Mouse (Mus musculus) myocyte (in vitro differentiated cells): ENCODE measurements around the gene Hsd11b2. TPM values are rescaled to one million over a fixed set of nuclear protein-coding genes. Genes with fewer than 3 reads are reported as not detected.
A peak's percentile ranks its signal among the peaks of the same experiment; 100 is the strongest.

ENCODE experiments used
- H3K27me3 ChIP-seq: one replicate; pipeline ENCODE4 v1.6.1; 2011; ENCODE audit not compliant: control insufficient read depth, insufficient read depth, insufficient read length
- H3K36me3 ChIP-seq: one replicate; pipeline ENCODE4 v1.6.1; 2011; ENCODE audit not compliant: control insufficient read depth, insufficient read depth
- H3K4me2 ChIP-seq: one replicate; pipeline ENCODE4 v1.6.1; 2011; ENCODE audit warnings: low read depth, control low read depth
- H3K4me3 ChIP-seq: one replicate; pipeline ENCODE4 v1.5.1; 2011; ENCODE audit warnings: mild to moderate bottlenecking, control low read depth, moderate library complexity
- H3K79me2 ChIP-seq: one replicate; pipeline ENCODE4 v1.6.1; 2011; ENCODE audit not compliant: control insufficient read depth, insufficient read depth
- H3ac ChIP-seq: one replicate; pipeline ENCODE4 v1.6.1; 2011; ENCODE audit not compliant: control insufficient read depth, insufficient read length
- CEBPB ChIP-seq: IDR thresholded peaks from 2 replicates; pipeline ENCODE4 v1.6.1; 2011; ENCODE audit warnings: mild to moderate bottlenecking, moderate library complexity; ENCODE audit not compliant: poor library complexity, insufficient read depth, severe bottlenecking
- E2F4 ChIP-seq: IDR thresholded peaks from one replicate; pipeline ENCODE4 v1.6.1; 2011; ENCODE audit warnings: mild to moderate bottlenecking, control low read depth, moderate library complexity; ENCODE audit not compliant: insufficient read depth
- MAX ChIP-seq: IDR thresholded peaks from one replicate; pipeline ENCODE4 v1.6.1; 2011; ENCODE audit warnings: low read depth, mild to moderate bottlenecking, control low read depth
- MYOD1 ChIP-seq, 3 experiments: IDR thresholded peaks; one replicate each; pipeline ENCODE4 v1.6.1; 2011; ENCODE audit warnings: control low read depth in 2 of 3, low read depth in 2 of 3, mild to moderate bottlenecking in 2 of 3, moderate library complexity in 1 of 3; ENCODE audit not compliant: insufficient read length in 2 of 3, control insufficient read depth in 1 of 3
- MYOG ChIP-seq, 3 experiments: IDR thresholded peaks; one replicate each; pipeline ENCODE4 v1.6.1; 2011; ENCODE audit warnings: control low read depth in 2 of 3, low read depth in 2 of 3, mild to moderate bottlenecking in 2 of 3; ENCODE audit not compliant: insufficient read length in 2 of 3, control insufficient read depth in 1 of 3, insufficient read depth in 1 of 3
- POLR2A ChIP-seq: IDR thresholded peaks from one replicate; pipeline ENCODE4 v1.6.1; 2011; ENCODE audit warnings: low read depth, mild to moderate bottlenecking, control low read depth, moderate library complexity; ENCODE audit not compliant: insufficient read length
- POLR2AphosphoS2 ChIP-seq: IDR thresholded peaks from one replicate; pipeline ENCODE4 v1.6.1; 2011; ENCODE audit warnings: low read depth, control low read depth; ENCODE audit not compliant: insufficient read length
- REST ChIP-seq: IDR thresholded peaks from one replicate; pipeline ENCODE4 v1.6.1; 2011; ENCODE audit warnings: mild to moderate bottlenecking, control low read depth, moderate library complexity; ENCODE audit not compliant: insufficient read depth, insufficient read length
- SRF ChIP-seq: IDR thresholded peaks from one replicate; pipeline ENCODE4 v1.6.1; 2011; ENCODE audit warnings: low read depth; ENCODE audit not compliant: control insufficient read depth, insufficient read length
- TCF12 ChIP-seq: IDR thresholded peaks from one replicate; pipeline ENCODE4 v1.6.1; 2011; ENCODE audit warnings: mild to moderate bottlenecking, control low read depth; ENCODE audit not compliant: poor library complexity, insufficient read depth, severe bottlenecking
- TCF3 ChIP-seq: IDR thresholded peaks from one replicate; pipeline ENCODE4 v1.6.1; 2011; ENCODE audit warnings: low read depth, control low read depth; ENCODE audit not compliant: insufficient read length
- USF1 ChIP-seq: IDR thresholded peaks from one replicate; pipeline ENCODE4 v1.6.1; 2011; ENCODE audit warnings: low read depth, mild to moderate bottlenecking, control low read depth, moderate library complexity
- polyA plus RNA-seq: library from polyadenylated mRNA; unstranded; fragments of >200 nt; fragmentation: generic; extraction: Trizol; gene quantifications from one replicate; pipeline ENCODE4 v1.2.1, GENCODE M21; 2012; ENCODE audit warnings: missing spikeins

The Hsd11b2 gene
- polyA plus RNA-seq, 1 experiment, result 0.59 TPM

DNA sequence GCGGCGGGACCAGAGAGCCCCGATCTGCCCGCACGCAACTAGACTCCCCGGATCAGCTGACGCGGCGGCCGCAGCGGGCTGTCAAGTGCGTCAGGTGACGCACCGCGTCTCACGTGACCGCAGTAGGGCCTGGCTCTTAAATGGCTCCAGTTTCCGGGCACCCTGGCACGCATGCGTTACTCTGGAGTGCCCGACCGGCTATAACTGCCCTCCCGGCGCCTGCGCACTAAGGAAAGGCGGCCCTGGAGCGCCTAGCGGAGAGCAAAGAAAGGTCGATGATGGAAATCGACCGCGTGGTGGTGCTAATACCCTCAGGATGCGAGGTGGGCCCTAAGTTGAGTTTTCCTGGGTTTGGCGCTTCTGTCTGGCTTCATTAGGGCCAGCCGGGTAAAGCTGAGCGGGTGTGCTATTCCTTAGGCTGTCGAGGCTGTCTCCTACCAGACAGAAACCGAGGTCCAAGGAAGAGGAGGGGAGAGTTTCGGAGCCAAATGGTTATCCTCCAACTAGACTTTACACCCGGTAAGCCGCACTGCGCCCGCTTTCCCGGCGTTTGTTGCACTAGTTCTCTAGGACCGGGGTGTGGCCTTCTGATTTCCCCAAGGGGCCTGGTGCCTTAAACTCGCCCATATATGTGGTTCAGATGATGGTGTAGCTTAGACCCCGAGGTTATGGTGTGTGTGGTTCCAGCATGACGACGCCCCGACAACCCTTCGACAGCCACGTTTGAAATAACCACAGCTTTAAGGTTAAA, 47.6 kb downstream of the Hsd11b2 start, which contains the start of gene Atp6v0d1:
Atp6v0d1 (minus strand) TSS at position 96 of the 751 bp plus-strand sequence.
- no peaks in the 10 kb centered on the region for H3K36me3 ChIP-seq
- no peak for TF ChIP-seq CEBPB
- TF ChIP-seq REST, result no peak
- peak in 2 of 3 experiments; percentile 58 to 68 for TF ChIP-seq MYOG (IDR thresholded peaks at IDR 0.05; ENCODE audit: control insufficient read depth in 1 of 3, insufficient read depth in 1 of 3, insufficient read length in 2 of 3, low read depth in 2 of 3)
- peak; percentile 100 for TF ChIP-seq SRF
- peak; percentile 79 for TF ChIP-seq POLR2A
- peak; percentile 77 for TF ChIP-seq POLR2AphosphoS2
- TF ChIP-seq USF1, result peak; percentile 94
- TF ChIP-seq MYOD1 (IDR thresholded peaks at IDR 0.05; ENCODE audit: control insufficient read depth in 1 of 3, insufficient read length in 2 of 3, low read depth in 2 of 3), result peak in 2 of 3 experiments; percentile 46 to 74
- no peak for TF ChIP-seq MAX
- no peak for TF ChIP-seq E2F4
- TF ChIP-seq TCF3, result no peak
- TF ChIP-seq TCF12, result no peak
- peaks cover 38% of the 10 kb centered on the region for H3K79me2 ChIP-seq
- H3K4me2 ChIP-seq, result peak within 1 kb of the TSS; percentile 85
- no peaks in the 10 kb centered on the region for H3K27me3 ChIP-seq
- H3ac ChIP-seq, result peak within 1 kb of the TSS; percentile 31
- peak within 1 kb of the TSS; percentile 68 for H3K4me3 ChIP-seq

- H3K36me3 ChIP-seq, result no peaks in the 10 kb centered on the region
- peak overlapping the region; percentile 85 for H3K4me2 ChIP-seq
- TF ChIP-seq E2F4 (no peak), CEBPB (no peak), SRF (no peak), MYOD1 (IDR thresholded peaks at IDR 0.05; ENCODE audit: control insufficient read depth in 1 of 3, insufficient read length in 2 of 3, low read depth in 2 of 3) (no peak), TCF12 (no peak), POLR2A (no peak), REST (no peak), TCF3 (no peak), USF1 (no peak), MYOG (IDR thresholded peaks at IDR 0.05; ENCODE audit: control insufficient read depth in 1 of 3, insufficient read depth in 1 of 3, insufficient read length in 2 of 3, low read depth in 2 of 3) (no peak), POLR2AphosphoS2 (no peak)
- H3K4me3 ChIP-seq, result peak overlapping the region; percentile 68
- H3K79me2 ChIP-seq, result peaks cover 34% of the 10 kb centered on the region
- H3K27me3 ChIP-seq, result no peaks in the 10 kb centered on the region
- peak overlapping the region; percentile 31 for H3ac ChIP-seq
Measured at GRCm38 (mm10) chr8:105566703-105567595, 48.4 kb downstream of the Hsd11b2 start.

DNA sequence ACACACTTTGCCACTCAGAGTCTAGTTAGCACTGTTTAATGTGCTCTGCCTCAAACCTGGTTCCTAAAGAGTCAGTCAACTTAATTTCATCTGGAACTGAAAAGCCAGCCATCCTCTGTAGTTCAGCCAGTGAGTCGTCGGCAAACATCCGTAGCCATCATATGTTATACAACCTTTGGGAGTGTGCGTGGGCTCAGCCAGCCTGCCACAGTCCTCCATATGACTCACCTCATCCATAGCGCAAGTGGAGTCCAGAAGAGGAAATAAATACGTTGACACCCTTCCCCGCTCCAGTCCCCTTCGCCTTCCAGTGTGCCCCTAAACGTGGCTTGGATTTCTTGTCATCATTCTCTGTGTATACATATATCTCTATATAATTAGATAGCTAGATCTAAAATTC, 53.3 kb downstream of the Hsd11b2 start:
- TF ChIP-seq MYOD1 (IDR thresholded peaks at IDR 0.05; ENCODE audit: control insufficient read depth in 1 of 3, insufficient read length in 2 of 3, low read depth in 2 of 3) (no peak), TCF12 (no peak), REST (no peak), E2F4 (no peak), POLR2A (no peak), SRF (no peak), POLR2AphosphoS2 (no peak), MYOG (IDR thresholded peaks at IDR 0.05; ENCODE audit: control insufficient read depth in 1 of 3, insufficient read depth in 1 of 3, insufficient read length in 2 of 3, low read depth in 2 of 3) (no peak)
- Histone ChIP-seq H3K4me3 (no peak overlapping the region), H3ac (no peak overlapping the region), H3K27me3 (no peaks in the 10 kb centered on the region), H3K79me2 (no peaks in the 10 kb centered on the region), H3K4me2 (peak overlapping the region; percentile 10), H3K36me3 (no peaks in the 10 kb centered on the region)

GRCm38 (mm10) chr8:105573427-105573826, 54.9 kb downstream of the Hsd11b2 start:
- no peaks in the 10 kb centered on the region for H3K27me3 ChIP-seq
- no peak overlapping the region for H3ac ChIP-seq
- TF ChIP-seq MYOG (IDR thresholded peaks at IDR 0.05; ENCODE audit: control insufficient read depth in 1 of 3, insufficient read depth in 1 of 3, insufficient read length in 2 of 3, low read depth in 2 of 3) (no peak), USF1 (peak; percentile 22)
- H3K4me2 ChIP-seq, result no peak overlapping the region
- no peak overlapping the region for H3K4me3 ChIP-seq
- H3K36me3 ChIP-seq, result no peaks in the 10 kb centered on the region
- no peaks in the 10 kb centered on the region for H3K79me2 ChIP-seq

Other genes starting within 250 kb of the Hsd11b2 start
- 5.8 TPM for gene Hsf4, start 249.0 kb upstream of the Hsd11b2 start, polyA plus RNA-seq
- 23.2 TPM for gene Nol3, start 242.6 kb upstream of the Hsd11b2 start, polyA plus RNA-seq
- 6.2 TPM for gene 4931428F04Rik, start 228.9 kb upstream of the Hsd11b2 start, polyA plus RNA-seq
- gene Exoc3l, start 222.7 kb upstream of the Hsd11b2 start, polyA plus RNA-seq, result 23.4 TPM
- gene E2f4, start 221.1 kb upstream of the Hsd11b2 start, polyA plus RNA-seq, result 59.7 TPM
- gene Elmo3, start 213.2 kb upstream of the Hsd11b2 start, polyA plus RNA-seq, result 0.92 TPM
- 1.8 TPM for gene Lrrc29, start 192.5 kb upstream of the Hsd11b2 start, polyA plus RNA-seq
- gene Tmem208, start 192.4 kb upstream of the Hsd11b2 start, polyA plus RNA-seq, result 109 TPM
- gene Fhod1, start 170.8 kb upstream of the Hsd11b2 start, polyA plus RNA-seq, result 19.0 TPM
- 6.2 TPM for gene Slc9a5, start 169.9 kb upstream of the Hsd11b2 start, polyA plus RNA-seq
- gene Plekhg4, start 145.5 kb upstream of the Hsd11b2 start, polyA plus RNA-seq, result 1.0 TPM
- gene Kctd19, start 105.3 kb upstream of the Hsd11b2 start, polyA plus RNA-seq, result not detected
- gene Lrrc36, start 105.2 kb upstream of the Hsd11b2 start, polyA plus RNA-seq, result not detected
- 155 TPM for gene Tppp3, start 47.2 kb upstream of the Hsd11b2 start, polyA plus RNA-seq
- gene Zdhhc1, start 21.9 kb upstream of the Hsd11b2 start, polyA plus RNA-seq, result 17.3 TPM
- gene Atp6v0d1, start 47.3 kb downstream of the Hsd11b2 start, polyA plus RNA-seq, result 126 TPM
- 47.6 TPM for gene Ripor1, start 86.5 kb downstream of the Hsd11b2 start, polyA plus RNA-seq
- 17.6 TPM for gene Ctcf, start 117.8 kb downstream of the Hsd11b2 start, polyA plus RNA-seq
- 0.47 TPM for gene Agrp, start 118.6 kb downstream of the Hsd11b2 start, polyA plus RNA-seq
- 0.23 TPM for gene Carmil2, start 167.5 kb downstream of the Hsd11b2 start, polyA plus RNA-seq
- gene Acd, start 182.3 kb downstream of the Hsd11b2 start, polyA plus RNA-seq, result 20.4 TPM
- 32.1 TPM for gene Pard6a, start 182.4 kb downstream of the Hsd11b2 start, polyA plus RNA-seq
- 0.08 TPM for gene 4933405L10Rik, start 188.9 kb downstream of the Hsd11b2 start, polyA plus RNA-seq
- 21.6 TPM for gene Enkd1, start 189.5 kb downstream of the Hsd11b2 start, polyA plus RNA-seq
- gene Gfod2, start 239.9 kb downstream of the Hsd11b2 start, polyA plus RNA-seq, result 5.0 TPM